Mouse (Mus musculus): Measurements from ENCODE around the gene Micu1. TPM values are rescaled to one million over a fixed set of nuclear protein-coding genes. Genes with fewer than 3 reads are reported as not detected.
"Not testable (repeated sequence)": the region's sequence is repeated elsewhere in the genome, so short reads cannot be mapped to it uniquely, and the experiment has no call there.

Micu1 gene
- polyA plus RNA-seq, 1 experiment: 42.0 TPM

DNA sequence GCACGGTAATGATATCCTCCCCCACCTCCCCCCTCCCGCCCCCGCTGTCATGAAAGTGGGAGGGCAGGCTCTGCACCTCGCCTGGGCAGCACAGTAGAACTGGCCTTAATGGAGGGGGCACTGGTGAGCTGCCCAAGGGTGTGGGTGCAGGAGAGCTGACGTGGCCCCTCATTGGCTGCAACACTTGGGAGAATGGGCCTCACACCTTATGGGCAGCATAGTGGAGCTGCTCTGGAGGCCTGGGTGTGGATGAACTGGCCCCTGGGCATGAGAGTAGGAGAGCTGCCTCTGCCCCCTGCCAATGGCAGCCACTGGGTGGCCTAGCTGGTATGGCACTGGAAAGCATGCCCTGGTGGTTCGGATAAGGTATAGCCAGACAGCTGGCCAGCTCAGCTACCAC is 167.8 kb downstream of the Micu1 start:
- Histone ChIP-seq H3K4me3 (ENCODE audit: insufficient read depth, low read length) (no peak overlapping the region), H3K4me1 (ENCODE audit: control insufficient read depth, insufficient read depth, low read length) (no peaks in the 10 kb centered on the region), H3K27ac (ENCODE audit: insufficient read depth, low read depth, low read length) (no peak overlapping the region)
- no peak for TF ChIP-seq POLR2A (IDR thresholded peaks at IDR 0.05; ENCODE audit: borderline replicate concordance, low read depth, low read length)
- no peak for TF ChIP-seq CTCF (IDR thresholded peaks at IDR 0.05; ENCODE audit: low read depth, low read length)

DNA sequence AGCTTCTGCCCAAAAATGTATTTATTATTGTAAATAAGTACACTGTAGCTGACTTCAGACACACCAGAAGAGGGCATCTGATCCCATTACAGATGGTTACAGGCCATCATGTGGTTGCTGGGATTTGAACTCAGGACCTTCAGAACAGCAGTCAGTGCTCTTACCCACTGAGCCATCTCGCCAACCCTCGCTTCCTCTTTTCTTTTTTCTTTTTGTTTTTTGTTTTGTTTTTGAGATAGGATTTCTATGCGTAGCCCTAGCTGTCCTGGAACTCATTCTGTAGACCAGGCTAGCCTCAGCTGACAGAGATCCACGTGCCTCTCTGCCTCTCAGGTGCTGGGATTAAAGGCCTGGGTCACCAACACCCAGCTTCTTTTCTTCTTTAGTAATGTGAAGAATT is 170.4 kb downstream of the Micu1 start:
- H3K27ac ChIP-seq (ENCODE audit: insufficient read depth, low read depth, low read length); H3K4me1 ChIP-seq (ENCODE audit: control insufficient read depth, insufficient read depth, low read length); H3K4me3 ChIP-seq (ENCODE audit: insufficient read depth, low read length): not testable (repeated sequence)

DNA sequence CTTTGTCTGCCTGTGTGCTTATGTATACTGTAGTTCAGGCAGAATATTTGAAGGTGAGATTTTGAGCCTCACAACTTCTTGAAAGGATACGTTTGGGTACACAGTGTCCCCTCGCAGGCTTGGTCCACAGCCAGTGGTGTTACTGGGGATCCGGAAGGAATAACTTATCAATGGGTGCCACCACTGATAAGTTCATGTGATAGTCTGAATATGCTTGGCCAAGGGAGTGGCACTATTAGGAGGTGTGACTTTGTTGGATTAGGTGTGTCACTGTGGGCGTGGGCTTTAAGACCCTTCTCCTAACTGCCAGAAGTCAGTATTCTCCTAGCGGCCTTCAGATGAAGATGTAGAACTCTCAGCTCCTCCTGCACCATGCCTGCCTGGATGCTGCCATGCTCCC is 170.9 kb downstream of the Micu1 start:
- H3K4me3 ChIP-seq (ENCODE audit: insufficient read depth, low read length): no peak overlapping the region
- peaks cover 4% of the 10 kb centered on the region for H3K4me1 ChIP-seq (ENCODE audit: control insufficient read depth, insufficient read depth, low read length)
- H3K27ac ChIP-seq (ENCODE audit: insufficient read depth, low read depth, low read length): no peak overlapping the region
- TF ChIP-seq POLR2A (IDR thresholded peaks at IDR 0.05; ENCODE audit: borderline replicate concordance, low read depth, low read length) (no peak), CTCF (IDR thresholded peaks at IDR 0.05; ENCODE audit: low read depth, low read length) (no peak)

DNA sequence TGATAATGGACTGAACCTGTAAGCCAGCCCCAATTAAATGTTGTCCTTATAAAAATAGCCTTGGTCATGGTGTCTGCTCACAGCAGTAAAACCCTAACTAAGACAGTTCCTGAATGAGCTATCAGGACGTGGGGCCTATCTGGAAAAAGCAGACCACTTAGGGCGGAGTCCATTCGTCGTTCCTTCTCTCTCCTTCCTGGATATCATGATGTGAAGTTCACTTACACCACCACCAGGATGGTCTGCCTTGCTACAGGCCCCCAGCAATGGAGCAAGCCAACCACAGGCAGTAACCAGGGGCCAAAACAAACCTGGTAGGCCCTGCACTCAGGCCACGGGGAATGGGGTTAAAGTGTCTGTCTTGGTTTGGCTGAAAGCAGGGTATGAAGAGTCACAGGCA is 171.3 kb downstream of the Micu1 start:
- Histone ChIP-seq H3K27ac (ENCODE audit: insufficient read depth, low read depth, low read length) (no peak overlapping the region), H3K4me1 (ENCODE audit: control insufficient read depth, insufficient read depth, low read length) (peaks cover 5% of the 10 kb centered on the region), H3K4me3 (ENCODE audit: insufficient read depth, low read length) (no peak overlapping the region)
- TF ChIP-seq POLR2A (IDR thresholded peaks at IDR 0.05; ENCODE audit: borderline replicate concordance, low read depth, low read length): no peak
- no peak for TF ChIP-seq CTCF (IDR thresholded peaks at IDR 0.05; ENCODE audit: low read depth, low read length)

DNA sequence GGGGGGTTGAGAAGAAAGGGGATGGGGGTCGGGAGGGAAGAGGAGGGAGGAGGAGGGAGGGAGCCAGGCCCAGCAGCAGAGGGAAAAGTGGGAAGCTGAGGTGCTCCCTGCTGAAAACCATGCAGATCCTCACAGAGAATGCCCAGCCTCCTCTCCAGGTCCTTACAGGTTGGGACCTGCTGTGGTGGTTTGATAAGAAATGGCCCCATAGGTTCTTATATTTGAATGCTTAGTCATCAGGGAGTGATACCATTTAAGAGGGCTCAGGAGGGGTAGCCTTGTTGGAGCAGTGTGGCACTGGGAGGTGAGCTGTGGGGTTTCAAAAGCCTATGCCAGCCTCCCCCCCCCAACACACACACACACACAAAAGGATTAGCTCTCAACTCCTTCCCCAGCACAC is 173.1 kb downstream of the Micu1 start:
- Histone ChIP-seq H3K27ac (ENCODE audit: insufficient read depth, low read depth, low read length) (no peak overlapping the region), H3K4me1 (ENCODE audit: control insufficient read depth, insufficient read depth, low read length) (peaks cover 6% of the 10 kb centered on the region), H3K4me3 (ENCODE audit: insufficient read depth, low read length) (no peak overlapping the region)
- TF ChIP-seq POLR2A (IDR thresholded peaks at IDR 0.05; ENCODE audit: borderline replicate concordance, low read depth, low read length) (no peak), CTCF (IDR thresholded peaks at IDR 0.05; ENCODE audit: low read depth, low read length) (no peak)

DNA sequence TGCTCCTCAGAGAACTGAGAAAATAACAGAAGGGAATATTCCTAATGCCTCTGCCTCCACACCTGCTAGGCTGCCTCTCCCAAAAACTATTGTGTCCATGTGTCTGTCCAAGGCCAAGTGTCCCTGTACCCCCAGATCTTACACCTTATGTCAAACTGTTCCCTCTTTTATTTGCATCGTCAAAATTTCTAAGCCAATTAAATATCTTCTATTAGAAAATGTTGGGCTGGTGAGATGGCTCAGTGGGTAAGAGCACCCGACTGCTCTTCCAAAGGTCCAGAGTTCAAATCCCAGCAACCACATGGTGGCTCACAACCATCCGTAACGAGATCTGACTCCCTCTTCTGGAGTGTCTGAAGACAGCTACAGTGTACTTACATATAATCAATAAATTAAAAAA is 174.4 kb downstream of the Micu1 start:
- not testable (repeated sequence) for H3K4me3 ChIP-seq (ENCODE audit: insufficient read depth, low read length); H3K27ac ChIP-seq (ENCODE audit: insufficient read depth, low read depth, low read length)
- peaks cover 10% of the 10 kb centered on the region for H3K4me1 ChIP-seq (ENCODE audit: control insufficient read depth, insufficient read depth, low read length)

DNA sequence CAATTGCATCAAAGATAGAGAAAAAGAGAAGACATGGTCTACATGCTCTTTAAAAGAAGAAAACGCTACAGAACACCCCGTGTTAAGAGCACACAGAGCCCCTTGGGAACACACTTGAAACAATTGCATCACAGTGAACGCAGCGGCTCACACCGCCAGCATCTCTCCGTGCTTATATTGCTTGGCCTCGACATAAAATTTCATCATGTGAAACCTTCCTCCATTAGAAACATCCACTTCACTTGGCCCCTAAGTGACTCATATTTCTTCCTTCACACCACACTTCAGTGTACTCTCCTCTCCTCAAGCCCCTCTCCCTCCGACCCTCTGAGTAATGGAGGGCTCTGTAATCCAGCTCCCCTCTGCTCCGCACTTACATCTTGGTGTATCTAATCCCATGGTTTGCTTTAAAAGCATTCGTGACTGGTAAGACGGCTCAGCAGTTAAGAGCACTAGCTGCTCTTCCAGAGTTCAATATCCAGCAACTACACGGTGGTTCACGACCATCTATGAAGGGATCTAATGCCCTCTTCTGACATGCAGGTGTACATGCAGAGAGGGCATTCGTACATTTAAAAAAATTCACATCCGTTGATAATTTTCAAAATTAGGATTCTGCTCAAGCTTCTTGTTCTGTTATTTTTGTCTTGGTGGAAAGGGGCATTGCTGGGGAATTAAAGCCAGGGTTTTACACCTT is 175.3 kb downstream of the Micu1 start:
- Histone ChIP-seq H3K27ac (ENCODE audit: insufficient read depth, low read depth, low read length) (no peak overlapping the region), H3K4me3 (ENCODE audit: insufficient read depth, low read length) (no peak overlapping the region), H3K4me1 (ENCODE audit: control insufficient read depth, insufficient read depth, low read length) (peaks cover 12% of the 10 kb centered on the region)
- TF ChIP-seq POLR2A (IDR thresholded peaks at IDR 0.05; ENCODE audit: borderline replicate concordance, low read depth, low read length) (no peak), CTCF (IDR thresholded peaks at IDR 0.05; ENCODE audit: low read depth, low read length) (no peak)

DNA sequence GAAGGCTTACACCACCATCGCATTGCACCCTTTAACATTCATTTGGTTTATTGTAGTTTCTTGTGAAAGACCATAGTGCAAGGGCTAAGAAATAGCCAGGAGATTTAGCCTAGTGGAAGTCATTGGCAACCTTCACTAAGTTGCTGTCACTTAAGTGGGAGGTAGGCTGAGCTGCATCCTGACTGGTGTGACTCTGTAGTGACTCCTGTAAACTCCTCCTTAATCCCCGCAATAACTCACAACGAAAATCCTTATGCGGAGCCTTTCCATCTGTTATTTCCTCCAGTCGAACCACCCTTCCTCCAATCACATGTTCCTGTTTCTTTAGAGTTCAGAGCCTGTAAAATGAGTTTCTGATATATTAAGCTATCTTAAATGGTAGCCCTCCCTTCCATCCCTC is 176.5 kb downstream of the Micu1 start:
- TF ChIP-seq CTCF (IDR thresholded peaks at IDR 0.05; ENCODE audit: low read depth, low read length): no peak
- Histone ChIP-seq H3K4me1 (ENCODE audit: control insufficient read depth, insufficient read depth, low read length) (peaks cover 15% of the 10 kb centered on the region), H3K4me3 (ENCODE audit: insufficient read depth, low read length) (peak overlapping the region; percentile 96), H3K27ac (ENCODE audit: insufficient read depth, low read depth, low read length) (peak overlapping the region; percentile 98)

DNA sequence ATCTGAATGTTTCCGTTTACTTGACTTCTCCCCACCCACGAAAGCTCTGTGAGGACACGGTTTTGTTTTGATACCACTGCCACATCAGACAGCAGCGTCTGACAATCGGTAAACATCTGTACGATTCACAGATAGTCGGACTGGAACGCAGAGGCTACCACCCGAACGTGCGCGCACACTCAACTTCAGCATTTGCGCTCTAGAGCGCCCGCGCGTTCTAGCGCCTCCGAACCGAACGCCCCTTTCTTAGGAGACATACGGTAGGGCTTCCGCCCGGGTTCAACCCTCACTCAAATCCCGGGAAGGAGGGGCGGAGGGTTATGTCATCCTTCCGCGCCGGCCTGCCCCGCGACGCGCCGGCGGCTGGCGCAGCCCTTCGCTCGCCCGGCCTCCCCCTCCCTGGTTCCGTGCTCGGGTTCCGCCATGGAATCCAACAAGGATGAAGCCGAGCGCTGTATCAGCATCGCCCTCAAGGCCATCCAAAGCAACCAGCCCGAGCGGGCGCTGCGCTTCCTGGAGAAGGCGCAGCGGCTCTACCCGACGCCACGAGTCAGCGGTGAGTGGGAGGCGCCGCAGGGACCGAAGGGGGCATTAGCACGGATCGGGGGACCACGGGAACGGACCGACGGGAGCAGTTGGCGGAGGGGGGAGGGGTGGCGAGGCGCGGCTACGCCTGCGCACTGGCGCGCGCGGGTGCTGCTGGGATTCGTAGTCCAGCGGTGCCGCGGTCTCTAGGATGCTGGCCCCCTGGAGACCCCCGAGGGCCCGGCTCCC is 177.2 kb downstream of the Micu1 start, which contains the start of gene Dnajb12:
Dnajb12 (plus strand) TSS at position 302 of the 774 bp plus-strand sequence.
- peak within 1 kb of the TSS; percentile 98 for H3K27ac ChIP-seq (ENCODE audit: insufficient read depth, low read depth, low read length)
- TF ChIP-seq POLR2A (IDR thresholded peaks at IDR 0.05; ENCODE audit: borderline replicate concordance, low read depth, low read length) (no peak), CTCF (IDR thresholded peaks at IDR 0.05; ENCODE audit: low read depth, low read length) (no peak)
- peak within 1 kb of the TSS; percentile 96 for H3K4me3 ChIP-seq (ENCODE audit: insufficient read depth, low read length)
- H3K4me1 ChIP-seq (ENCODE audit: control insufficient read depth, insufficient read depth, low read length): peaks cover 19% of the 10 kb centered on the region

DNA sequence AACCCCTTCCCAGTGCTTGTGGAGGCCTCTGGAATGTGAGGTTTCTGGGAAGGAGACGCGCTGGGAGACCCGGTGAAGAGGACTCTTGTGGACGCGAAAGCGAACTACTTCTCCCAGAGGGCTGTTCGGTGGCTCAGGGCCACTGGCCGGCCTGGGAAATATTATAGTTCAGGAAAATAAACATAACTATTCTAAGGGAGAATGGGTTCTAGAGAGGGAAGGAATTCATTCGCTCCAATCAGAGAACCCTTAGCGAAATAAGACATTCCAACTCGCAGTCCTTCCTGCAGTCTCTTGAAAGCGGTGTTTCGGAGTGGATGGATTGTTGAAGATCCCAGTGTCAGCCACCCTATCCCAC is 177.7 kb downstream of the Micu1 start:
- TF ChIP-seq CTCF (IDR thresholded peaks at IDR 0.05; ENCODE audit: low read depth, low read length) (no peak), POLR2A (IDR thresholded peaks at IDR 0.05; ENCODE audit: borderline replicate concordance, low read depth, low read length) (no peak)
- H3K4me1 ChIP-seq (ENCODE audit: control insufficient read depth, insufficient read depth, low read length): peaks cover 24% of the 10 kb centered on the region
- H3K4me3 ChIP-seq (ENCODE audit: insufficient read depth, low read length): peak overlapping the region; percentile 96
- H3K27ac ChIP-seq (ENCODE audit: insufficient read depth, low read depth, low read length): peak overlapping the region; percentile 98

Measured in bone marrow macrophage, adult 2 months (primary cell).